Mouse (Mus musculus): ENCODE data around the gene Dpysl5. TPM values are rescaled to one million over a fixed set of nuclear protein-coding genes. Genes with fewer than 3 reads are reported as not detected.

Dpysl5 gene
- total RNA-seq, 2 experiments from 2014 or later = 0.86 to 1.1 TPM

DNA sequence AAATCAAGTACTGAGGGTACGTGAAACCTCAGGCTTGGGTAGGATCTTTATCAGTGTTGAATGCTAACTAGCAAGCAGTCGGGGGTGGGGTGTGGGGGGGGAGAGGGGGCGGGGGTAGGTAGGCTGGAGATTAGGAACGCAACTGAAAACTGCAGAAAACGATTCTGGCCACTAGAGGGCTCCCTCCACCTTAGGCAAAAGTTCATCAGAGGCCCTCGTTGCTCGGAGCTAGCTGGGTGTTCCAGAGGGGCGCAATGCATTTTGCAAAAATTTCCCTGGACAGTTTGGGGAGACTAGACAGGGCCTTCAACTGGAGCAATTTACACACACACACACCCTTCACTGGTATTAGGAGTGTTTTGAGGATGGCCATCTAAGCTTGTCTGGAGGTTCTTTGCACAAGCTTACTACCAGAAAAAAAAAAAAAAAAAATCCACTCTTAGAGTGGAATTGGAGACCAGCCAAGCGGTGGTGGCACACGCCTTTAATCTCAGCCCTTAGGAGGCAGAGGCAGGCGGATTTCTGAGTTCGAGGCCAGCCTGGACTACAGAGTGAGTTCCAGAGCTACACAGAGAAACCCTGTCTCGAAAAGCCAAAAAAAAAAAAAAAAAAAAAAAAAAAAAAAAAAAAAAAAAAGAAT, 1.5 kb upstream of the Dpysl5 start:
- DNase-seq = peak; percentile 68 to 83

DNA sequence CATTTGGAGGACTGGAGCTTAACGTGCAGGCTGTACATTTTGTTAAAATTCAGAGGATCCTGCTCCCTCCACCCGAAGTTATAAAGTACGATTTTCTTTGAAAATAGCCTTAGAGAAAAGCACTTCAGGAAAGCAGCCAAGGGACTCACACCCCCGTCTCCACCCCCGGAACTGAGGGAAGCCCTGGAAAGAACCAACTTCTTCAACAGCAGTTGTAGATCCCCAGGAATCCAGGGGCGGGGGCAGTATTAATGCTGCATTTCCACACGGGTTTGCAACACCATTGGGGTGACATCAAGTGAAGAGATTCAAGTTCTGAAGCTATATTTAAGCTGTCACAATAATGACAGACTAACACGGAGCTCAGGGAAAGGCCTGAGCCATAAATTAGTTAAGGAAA, 878 bp upstream of the Dpysl5 start:
- DNase-seq = no peak

DNA sequence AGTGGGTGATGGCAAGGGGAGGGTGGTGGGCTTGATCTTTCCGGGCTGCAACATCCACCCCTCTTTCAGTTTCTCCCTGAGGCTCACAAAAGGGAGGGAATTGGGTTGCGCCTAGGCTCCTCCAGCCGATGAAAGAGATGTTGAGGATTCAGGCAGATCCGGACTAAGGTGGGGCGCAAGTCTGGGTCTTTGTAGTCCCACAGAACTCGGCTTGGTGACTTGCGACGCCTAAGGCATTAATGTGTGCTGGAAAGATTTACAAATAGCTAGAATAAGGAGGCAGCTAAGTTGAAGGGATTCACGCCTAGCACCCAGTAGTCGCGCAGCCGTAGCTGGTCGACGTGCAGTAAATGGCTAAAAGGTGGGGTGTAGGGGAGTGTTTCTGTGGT, 632 bp downstream of the Dpysl5 start:
- no peak for DNase-seq

DNA sequence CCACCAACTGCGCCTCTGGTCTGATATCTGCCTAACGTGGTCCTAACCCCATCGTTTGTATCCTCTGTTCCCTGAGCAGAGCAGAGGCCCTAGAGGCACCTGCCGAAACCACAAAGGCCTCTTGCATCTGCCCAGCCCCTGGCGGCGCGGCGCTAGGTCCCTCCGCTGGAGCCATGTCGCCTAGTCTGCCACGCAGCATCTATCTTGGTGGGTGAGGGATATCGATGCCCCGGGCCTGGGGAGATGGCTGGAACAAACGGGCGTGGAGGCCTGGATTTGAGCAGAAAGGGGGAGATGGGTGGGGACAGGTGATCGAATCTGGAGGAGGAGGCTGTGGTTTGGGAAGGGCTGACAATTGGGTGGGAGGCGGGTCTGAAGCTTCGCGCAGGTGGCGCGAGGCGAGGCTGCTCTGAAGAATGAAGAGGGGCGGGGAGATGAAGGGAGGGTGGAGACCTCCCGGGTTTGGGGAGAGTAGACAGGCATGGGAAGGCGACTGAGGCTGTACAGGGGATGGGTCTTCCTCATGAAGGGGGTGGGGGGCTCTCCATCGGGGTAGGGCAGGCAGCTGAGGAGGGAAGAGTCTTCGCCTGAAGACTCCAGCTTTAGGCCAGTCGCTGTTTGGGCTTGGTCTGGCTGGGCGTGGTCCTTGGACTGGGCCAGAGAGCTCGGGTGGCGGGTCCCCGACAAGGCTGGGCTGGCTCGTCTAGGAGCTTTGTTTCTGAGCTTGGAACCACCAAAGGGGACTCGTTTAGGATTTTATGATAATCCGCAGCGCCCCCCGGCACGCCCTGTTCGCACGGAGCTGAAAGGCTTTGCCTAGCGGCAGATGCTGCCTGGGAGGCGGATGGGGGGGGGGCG, 1.3 kb downstream of the Dpysl5 start:
- DNase-seq = peak in 1 of 2 experiments; percentile 5

DNA sequence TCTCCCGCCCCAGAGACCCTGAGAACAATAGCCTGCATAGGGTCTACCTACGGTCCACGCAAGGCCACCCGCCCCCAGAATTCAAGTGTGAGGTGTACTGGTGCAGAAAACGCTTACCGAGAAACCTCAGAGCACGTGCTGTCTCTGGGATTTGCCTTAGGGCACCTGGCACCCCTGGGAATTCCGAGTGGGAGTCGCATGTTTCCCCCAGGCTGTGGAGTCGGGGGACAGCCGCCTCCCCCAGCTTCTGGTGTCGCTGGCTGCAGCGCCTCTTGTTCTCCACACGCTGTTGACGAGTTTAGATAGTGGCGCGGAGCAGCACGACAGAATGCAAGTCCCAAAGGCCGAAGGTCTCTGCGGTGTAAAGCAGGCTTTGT, 1.9 kb downstream of the Dpysl5 start:
- peak; percentile 11 to 18 for DNase-seq

DNA sequence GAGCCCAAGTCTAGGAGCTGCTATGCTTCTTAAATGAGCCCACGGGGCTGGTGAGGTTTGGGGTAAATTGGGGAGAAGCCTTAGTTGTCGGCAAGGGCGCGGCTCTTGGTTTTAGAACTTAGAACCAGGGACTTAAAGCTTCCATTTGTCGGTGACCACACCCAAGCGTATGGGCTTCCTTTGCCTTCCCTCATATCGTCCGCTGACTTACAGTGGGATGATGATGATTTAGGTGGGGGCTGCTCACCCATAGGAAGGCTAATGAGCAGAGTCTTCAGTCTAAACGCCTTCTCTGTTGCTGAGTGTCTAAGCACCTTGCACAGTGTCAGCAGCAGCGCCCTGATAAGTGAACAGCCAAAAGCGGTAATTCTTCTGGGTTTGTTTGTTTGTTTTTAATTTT, 2.3 kb downstream of the Dpysl5 start:
- no peak for DNase-seq

DNA sequence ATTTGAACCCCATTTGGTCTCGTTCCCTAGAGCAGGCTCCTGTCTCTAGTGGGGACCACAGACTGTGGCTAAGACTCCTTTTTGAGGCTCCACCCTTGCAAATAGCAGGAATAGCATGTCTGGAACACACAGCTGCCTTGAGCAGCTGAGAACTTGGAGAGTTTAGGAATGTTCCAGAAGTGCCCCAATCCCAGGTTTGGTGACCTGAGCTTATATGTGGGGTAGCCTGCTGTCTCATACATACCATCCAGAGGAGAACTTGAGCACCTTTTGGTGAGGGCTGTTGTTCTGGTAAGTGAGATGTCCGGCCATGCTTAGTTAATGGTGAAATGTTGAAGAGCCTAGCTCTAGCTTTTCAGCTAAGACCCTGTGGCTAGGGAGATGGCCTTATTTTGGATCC, 4.9 kb downstream of the Dpysl5 start:
- DNase-seq = no peak

DNA sequence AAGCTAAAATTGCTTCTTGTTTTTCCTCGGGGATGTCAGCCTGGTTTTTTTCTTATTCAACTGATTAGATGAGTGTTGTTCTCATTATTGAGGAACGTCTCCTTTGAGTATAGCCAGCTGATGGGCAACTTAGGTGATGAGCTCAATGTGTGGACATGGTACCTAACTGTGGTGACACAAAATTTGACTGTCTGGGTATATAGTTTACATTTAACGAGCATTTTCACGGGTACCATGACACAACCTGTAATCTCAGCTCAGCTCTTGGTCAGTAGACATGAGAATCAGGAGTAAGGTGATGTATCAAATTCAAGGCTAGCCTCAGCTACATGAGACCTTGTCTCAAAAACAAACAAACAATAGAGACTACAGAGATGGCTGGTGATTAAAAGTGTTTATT, 6.1 kb downstream of the Dpysl5 start:
- no peak for DNase-seq

DNA sequence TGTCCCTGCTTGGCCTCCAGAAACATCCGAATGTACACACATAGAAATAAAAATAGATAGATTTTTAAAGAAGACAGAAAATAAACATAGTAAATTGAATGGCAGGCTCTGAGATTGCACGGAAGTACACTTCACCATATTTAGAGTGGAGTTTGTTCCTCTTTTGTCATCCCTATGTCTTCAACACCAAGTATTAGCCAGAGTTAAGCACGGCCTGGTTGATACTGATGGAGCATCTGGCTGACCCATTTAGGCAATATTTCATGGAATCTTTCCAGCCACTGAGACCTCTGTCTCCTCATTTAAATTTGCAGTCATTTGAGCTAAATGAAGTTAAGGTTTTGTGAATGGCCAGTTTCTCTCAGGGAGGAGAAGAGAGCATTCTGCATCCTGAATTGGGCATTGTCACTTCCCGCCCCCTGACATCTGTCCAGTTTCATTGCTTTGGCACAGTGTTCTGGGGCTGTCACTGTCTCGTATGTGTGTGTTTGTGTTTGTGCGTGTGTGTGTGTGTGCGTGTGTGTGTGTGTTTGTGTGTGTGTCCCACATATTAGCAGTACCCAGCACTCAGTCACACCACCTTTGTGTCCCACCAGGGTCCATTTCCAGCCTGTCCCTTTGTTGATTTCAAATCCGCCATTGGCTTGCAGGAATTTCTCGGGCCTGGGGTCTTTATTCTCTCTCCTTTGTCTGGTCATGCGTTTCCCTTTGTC, 6.8 kb downstream of the Dpysl5 start:
- DNase-seq = no peak

DNA sequence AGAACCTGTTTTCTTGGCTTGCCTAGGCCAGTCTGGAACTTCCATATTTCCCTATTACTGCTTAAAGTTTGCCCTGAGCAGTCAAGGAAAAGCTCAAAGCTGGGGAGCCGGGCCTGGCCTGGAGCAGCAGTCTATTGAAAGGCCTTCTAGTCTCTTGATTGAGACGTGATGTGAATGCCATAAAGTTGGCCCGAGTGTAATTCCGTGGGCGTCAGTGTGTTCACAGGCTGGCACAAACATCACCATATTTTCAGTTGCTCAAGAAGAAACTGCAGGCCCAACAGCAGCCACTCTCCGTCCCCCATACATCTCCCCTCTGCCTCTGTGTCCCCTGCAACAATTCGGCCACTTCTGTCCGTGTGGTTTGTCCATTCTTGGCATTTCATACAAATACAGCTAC, 10.6 kb downstream of the Dpysl5 start:
- DNase-seq = no peak

DNA sequence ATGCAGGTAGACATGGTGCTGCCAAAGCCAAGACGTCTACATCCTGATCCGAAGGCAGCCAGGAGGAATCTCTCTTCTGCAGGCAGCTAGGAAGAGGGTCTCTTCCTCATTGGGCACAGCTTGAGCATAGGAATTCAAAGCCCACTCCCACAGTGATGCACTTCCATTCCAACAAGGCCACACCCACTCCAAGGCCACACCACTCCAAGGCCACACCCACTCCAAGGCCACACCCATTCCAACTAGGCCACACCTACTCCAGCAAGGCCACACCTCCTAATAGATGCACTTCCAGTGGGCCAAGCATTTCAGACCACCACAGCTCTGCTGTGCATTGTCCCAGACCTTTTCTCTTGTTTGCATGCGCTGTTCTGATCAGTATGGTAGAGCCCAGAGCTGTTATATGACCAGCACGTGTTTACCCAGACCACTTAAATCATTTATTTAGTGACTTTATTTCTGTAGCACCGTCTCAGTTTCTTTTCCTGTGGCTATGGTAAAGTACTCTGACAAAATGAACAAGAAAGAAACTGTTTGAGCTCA, 14.9 kb downstream of the Dpysl5 start:
- DNase-seq = no peak

DNA sequence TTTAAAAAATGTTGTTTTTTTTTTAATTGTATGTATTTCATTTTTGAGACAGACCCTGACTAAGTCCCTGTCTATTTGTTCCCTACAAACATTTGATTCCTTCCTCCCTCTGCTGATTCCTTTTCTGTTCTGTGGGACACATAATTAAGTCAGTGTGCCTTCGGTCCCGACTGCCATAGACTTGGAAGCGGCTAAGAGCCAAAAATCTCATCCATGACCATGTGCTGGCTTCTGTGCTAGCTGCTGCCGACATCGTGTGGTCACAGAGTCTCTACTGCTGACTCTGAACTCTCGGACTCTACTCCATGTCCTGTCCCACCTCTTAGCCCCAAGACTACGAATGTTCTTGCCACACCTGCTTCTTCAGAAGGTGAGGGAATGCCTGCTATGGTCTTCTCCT, 21.1 kb downstream of the Dpysl5 start:
- DNase-seq = no peak

DNA sequence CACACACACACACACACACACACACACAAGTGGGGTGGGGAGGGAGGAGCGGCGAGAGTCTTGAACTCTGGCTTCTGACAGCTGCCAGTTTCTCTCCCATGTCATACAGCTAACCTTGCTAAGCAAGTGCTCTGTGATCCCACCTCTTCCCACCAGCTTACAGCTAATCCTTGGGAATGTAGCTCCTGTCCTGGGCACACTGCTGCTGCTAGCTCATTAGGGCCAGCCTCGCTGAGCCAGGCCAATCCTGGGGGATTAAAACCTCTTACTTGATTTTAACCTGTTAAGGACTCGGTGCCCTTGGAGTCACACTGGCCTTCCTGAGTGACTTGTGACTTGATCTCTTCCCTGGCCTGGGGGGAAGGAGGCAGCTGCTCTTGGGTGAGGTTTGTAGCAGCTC, 23.3 kb downstream of the Dpysl5 start:
- no peak for DNase-seq

DNA sequence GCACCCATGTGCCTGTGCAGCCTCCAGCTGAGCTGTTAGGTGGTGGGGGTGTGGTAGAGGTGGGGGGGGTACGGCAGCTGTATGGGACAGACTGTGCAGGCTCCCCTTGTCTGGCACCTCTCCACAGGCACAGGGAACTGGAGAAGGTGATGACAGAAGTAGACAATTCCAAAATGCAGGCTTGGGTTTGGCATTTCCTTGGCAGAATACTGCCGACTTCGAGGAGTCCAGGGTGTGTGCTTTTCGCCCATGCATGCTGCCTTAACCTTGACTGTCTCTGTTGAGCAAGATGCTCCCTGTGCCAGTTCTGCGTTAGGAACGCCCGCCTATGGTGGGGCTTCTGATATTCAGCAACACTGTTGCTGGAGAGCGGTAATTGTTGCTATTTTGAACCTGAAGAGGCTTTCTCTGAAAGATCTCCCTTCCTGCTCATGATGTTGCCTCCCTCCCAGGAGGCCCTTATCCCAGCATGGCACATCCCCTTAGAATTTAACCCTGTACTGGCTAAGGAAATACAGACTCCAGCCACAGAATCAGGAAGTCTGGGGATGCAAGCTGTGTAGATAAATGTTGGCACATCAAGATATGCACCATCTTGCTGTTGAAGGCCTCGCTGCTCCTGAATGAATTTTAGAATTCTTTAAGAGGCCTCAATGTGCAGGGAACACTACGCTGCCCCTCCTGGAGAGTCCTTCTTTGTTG, 26.9 kb downstream of the Dpysl5 start:
- DNase-seq = peak in 1 of 2 experiments; percentile 18

DNA sequence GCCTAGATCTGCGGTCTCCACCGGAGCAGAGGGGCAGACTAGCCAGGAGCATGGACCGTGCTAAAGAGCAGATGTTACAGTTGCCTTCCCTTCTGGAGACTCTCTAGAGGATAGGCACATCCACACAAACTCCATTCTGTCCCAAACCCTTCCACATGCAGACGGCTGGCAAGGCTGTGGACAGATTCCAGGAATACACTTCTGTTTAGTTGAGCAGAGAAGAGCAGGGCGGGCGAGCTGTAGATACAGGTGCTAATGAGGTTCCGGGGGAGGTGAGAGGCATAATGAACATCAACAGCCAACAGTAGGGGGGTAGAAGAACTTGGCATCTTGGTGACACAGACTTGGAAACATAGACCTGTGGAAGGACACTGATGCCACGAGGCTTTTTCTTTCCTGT, 28.2 kb downstream of the Dpysl5 start:
- no peak for DNase-seq

DNA sequence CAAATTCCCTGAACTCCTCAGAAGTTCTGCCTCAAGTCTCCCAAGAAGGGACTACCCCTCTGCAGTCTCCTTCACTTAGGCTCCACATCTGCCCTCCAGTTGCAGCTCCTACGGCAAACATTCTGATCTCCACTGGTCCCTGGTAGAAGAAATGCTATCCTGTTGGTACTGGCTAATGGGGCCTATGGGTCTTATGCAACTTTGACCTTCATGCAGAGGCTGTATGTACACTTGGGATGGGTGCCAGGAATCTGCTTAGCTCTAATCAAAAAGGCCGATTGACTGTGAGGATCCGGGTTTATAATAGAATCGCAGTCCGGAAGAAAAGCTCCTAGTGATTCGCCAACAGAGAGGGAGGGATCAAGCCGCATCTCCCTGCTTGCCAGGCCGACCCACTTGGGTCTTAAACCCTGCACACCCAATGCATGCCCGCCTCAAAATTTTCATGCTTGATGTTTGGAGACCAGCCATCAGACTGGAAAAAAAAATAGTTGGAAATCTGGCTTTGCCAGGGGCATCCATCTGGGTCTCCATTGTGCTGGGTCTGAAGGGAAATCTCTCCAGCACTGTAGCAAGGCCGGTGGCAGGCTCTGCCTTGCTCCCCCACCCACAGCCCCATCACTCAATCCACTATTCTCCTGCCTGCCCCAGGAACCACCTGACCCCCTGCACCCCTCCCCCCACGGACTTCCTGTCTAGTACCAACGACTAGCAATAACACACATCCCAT, 38.4 kb downstream of the Dpysl5 start:
- no peak for DNase-seq

DNA sequence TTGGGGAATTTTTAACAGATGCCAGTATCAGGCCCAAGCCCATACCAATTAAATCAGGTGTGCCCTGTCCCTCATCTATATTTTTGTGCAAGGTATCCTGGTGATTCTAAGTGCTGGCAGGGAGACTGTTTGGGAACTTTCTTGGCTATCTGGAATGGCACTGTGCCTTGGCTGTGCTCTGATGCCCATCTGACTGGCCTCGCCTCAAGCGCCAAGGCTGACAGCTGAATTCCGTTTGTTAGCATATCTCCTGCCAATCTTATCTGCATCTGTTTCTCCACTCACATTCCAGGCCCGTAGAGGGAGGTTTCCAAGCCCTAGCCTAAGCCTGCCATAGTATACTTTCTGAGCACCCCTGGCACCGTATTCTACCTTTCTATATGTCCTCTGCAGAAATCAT, 39.7 kb downstream of the Dpysl5 start:
- DNase-seq = no peak

DNA sequence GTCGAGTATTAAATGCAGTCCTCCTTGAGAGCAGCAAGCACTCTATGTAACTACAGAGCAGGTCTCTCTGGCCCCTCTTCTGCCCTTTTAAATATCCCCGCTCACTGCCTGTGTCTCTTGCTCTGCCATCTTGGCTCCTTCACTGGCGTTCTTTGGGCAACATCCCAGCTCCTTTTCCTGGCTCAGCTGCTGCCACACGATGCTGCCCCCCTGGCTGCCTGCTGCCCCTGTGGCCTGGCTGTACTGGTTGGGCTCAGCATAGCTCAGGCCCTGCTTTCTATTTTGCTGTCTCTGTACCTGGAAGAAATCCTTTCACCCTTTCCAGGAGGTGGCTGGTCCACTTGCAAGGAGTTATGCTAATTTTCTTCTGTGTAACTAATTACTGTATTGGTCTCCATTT, 41.8 kb downstream of the Dpysl5 start:
- DNase-seq = peak in 1 of 2 experiments; percentile 23

DNA sequence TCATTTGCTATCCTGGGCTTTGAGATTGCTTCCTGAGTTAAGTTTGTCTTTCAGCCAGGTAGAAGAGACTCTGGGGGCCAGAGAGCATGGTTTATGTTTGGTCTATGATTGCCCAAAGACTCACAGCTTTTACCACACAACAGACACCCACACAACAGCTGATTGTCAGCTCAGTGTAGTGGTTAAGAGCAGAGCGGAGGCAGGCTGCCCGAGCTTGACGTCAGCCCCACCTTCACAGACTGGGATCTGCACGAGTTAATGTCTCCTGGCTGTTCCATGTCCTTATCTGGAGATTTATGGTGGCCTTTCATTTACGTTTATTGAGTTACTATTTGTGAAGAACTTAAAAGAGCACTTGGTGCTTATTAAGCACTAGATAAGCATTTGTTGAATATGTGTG, 43.9 kb downstream of the Dpysl5 start:
- DNase-seq = no peak

DNA sequence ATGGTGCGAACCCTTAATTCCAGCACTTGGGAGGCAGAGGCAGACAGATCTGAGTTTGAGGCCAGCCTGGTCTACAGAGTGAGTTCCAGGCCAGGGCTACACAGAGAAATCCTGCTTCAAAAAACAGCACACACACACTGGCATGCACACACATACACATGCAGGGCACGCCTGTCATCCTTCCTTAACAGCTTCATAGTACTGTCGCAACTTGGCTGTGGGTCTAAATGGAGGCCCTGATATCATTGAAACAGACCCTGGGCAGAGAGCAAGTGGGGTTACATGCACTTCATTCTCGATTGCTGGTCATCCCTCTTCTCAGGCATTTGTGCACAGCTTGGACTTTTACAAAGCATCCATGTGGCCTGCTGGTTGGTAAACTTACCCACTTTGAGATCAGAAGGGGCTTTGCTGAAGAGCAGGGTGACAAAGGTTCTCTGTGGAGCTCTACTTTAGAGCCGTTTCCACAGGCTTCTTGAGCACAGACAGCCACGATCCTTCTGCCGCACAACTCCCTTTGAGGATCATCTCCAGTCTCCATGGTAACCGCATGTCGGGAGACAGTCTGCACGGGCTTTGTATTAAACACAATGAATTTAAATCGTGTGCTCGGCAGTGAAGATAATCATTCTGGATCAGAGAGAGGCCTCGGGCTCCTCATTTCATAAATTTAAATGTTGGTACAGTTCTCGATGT, 51.6 kb downstream of the Dpysl5 start:
- DNase-seq = peak in 1 of 2 experiments; percentile 13

DNA sequence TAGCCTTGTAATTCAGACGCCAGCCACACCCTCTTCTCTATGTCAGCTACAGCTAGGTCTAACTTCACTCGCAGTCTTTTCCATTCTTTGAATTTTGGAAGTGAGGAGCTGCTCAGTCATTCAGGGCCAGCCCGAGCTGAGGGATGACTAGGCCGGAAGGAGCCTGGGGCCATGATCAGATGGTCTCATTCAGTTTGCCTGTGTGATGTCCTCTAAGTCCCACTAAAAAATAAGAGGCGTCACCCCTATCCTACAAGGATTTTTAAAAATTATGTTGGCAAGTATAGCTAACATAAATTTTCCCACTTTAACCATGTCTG, 52.1 kb downstream of the Dpysl5 start:
- DNase-seq = no peak

All from adrenal gland, postnatal 36 days (tissue).